Mouse (Mus musculus) spleen, postnatal 10 days (tissue): ENCODE measurements around the gene Kif5c.

Source experiments
- DNase-seq, 2 experiments: peaks; one replicate each; pipeline ENCODE4 v3.0.0; 2021 to 2022; ENCODE audit warnings: low spot score in 2 of 2

Kif5c gene

GRCm38 (mm10) chr2:49788051-49788418 is 168.9 kb downstream of the Kif5c start:
- no peak for DNase-seq

DNA sequence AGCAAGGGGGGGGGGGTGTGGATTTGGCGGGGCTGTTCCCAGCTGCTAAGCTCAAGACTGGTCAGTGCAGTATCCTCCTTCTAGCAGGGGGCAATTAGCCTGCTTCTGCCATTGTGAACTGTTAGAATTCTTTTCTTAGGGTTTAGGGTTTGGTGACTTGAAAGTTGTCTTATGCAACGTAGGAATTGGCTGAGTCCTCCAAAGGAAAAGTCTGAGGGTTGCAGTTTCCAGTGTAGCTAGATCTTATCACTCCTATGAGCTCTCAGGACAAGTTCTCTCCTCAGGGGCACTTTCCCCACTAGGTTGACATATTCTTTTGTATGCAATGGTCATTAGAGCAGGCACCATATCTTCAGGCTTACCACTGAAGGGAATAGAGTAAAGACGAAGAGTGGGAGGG is 169.5 kb downstream of the Kif5c start:
- no peak for DNase-seq

GRCm38 (mm10) chr2:49789078-49789477 is 170.0 kb downstream of the Kif5c start:
- DNase-seq: no peak

- DNase-seq: no peak
Observed at GRCm38 (mm10) chr2:49789504-49789903, 170.4 kb downstream of the Kif5c start.

DNA sequence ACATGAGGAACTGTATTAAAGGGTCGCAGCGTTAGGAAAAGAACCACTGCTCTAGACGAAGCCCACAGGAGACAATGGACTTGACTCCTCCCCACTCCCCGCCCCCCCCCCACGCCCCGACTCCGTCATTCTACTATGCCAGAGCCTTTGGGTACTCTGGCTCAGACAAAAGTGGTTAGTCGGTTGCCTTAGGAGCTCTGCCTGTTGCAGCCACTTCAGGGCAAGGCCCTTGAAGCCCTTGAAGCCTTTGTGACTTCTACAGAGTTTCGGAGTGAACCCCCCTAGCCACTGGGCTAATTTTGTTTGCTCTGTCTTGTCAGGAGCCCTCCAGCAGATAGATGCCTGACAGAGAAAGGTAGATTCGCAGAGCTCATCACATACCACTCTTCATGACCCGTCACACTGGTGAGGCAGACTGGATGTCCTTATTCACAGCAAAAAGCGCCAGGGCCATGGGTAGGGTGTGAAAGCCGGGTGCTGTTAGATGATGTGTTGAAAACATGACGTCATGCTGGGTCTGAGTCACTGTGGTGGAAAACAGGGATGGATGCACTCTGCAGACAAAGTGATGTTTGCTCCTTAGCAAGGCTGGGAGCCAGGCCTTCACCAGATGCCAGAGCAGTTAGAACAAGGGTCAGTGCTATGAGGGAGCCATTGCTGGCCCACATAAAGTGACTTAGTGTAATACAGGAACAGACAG is 178.5 kb downstream of the Kif5c start:
- DNase-seq: no peak

DNA sequence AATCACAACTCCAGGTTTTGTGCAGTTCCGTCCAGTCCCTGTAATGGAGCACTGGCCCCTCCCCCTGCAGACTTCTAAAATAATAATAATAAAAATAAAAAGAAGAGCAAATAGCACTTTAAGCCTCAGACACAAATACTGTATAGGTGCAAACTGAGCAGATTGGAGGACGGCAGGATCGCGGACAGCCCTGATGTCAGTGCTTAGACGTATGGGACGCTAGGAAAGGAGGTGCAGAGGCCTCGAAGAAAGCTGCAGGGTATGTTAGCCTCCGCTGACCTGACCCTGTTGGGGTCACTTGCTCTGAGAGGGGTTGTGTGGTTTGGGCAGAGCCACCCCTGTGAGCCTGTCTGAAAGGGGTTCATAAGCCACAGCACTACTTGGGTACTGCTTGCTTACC is 185.3 kb downstream of the Kif5c start:
- no peak for DNase-seq

GRCm38 (mm10) chr2:49805736-49806371 is 186.8 kb downstream of the Kif5c start:
- DNase-seq: no peak

- DNase-seq: no peak
Observed at GRCm38 (mm10) chr2:49809496-49809895, 190.4 kb downstream of the Kif5c start.

DNA sequence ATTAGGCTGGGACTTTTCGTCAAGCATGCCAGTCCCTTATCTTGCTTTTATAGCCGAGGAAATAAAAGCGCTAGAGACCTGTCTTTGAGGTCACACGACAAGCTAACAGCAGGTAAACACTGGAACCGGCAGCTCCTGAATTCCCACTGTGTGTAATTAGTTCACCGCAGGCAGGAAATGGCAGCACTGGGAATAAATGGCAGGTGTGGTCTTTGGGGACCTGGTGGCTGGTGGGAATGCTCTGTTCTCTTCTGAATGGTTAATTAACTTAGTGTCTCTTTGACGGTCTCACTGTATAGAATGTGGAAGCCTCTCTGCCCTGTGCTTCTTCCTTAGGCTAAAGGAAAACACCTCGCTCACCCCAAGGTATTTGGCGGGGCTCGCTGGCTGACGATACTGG is 192.3 kb downstream of the Kif5c start:
- no peak for DNase-seq

GRCm38 (mm10) chr2:49811871-49812363 is 192.8 kb downstream of the Kif5c start:
- DNase-seq: no peak

DNA sequence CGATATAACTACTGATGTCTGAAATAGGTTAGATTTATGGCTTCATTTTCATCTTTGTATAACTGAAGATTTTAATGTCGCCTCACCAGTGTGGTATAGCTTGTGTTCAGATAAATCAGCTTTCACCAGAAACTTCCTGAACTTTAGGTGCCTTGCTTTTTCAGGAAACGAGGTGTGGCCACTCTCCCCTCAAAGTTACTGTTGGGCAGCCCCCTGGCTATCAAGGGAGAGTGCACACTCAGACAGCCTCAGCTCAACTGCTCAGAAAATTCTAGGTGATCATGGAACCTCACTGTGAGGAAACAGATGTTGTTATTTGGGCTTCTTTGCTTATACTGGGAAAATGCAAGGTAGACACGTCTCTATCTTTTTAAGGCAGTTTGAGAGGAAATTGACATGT is 194.1 kb downstream of the Kif5c start:
- DNase-seq: no peak

- DNase-seq: no peak
Observed at GRCm38 (mm10) chr2:49814011-49814410, 194.9 kb downstream of the Kif5c start.

GRCm38 (mm10) chr2:49815696-49816320 is 196.7 kb downstream of the Kif5c start:
- DNase-seq: no peak

DNA sequence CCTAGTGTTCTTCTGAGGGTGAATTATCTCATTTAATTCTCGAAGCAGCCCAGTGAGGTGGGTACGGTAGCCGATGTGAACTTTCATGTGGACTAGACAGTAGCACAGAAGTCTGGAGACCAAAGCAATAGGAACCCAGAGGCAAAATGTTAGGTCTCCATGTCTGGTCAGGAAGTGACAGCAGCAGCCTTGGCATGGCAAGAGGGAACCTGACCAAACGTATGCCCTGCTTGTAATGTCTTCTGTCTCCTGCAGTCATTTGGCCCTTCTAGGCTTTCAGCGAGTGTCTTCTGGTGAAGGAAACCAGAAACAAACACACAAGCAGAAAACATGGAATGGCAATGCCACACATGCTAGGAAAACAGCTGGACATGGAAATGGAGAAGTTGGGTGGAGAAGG is 197.5 kb downstream of the Kif5c start:
- no peak for DNase-seq

DNA sequence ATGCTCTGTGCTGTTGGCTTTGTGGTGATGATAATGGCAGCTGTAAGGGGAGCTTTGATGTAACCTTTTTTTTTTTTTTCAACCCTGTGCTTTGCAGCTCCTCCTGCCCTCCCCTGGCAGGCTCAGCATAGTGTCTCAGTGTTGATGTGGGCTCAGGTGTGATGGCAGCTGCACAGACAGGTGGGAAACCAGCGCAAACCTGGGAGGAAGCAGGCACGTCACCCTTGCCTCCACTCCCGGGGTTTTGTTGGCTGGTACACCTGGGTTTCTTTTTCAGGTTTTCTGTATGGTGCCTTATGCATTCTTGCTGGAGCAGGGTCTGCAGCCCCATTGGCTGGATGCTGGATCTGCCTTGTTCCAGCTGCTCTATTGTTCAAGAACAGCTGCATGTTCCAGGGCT is 198.1 kb downstream of the Kif5c start:
- no peak for DNase-seq

DNA sequence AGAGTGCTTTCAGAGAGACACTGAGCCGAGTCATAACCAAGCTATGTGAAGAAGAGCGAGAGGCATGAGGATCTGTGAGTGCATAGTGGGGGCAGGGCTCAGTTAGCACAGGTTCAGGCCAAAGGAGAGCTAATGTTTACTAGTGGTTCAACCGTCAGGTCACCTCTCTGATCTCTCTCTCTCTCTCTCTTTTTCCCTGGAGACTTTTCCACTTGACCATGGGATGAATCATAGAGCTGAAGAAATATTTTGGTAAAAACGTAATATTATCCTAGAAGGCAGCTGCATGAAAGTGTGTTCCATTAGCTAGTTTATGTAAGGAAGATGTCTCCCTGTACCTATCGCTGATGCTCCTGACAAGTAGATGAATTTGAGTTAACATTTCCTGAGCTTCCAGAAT is 199.0 kb downstream of the Kif5c start:
- DNase-seq: no peak

- no peak for DNase-seq
Observed at GRCm38 (mm10) chr2:49822312-49822711, 203.2 kb downstream of the Kif5c start.
